Mouse (Mus musculus) thymus, adult 2 months (tissue): ENCODE measurements around the gene Gas6. TPM values are rescaled to one million over a fixed set of nuclear protein-coding genes. Genes with fewer than 3 reads are reported as not detected.

Experiments used
- DNase-seq: peaks from one replicate; pipeline ENCODE4 v3.0.0; 2021
- H3K27ac ChIP-seq: fragments of 200-500 bp; 2 replicates; pipeline ENCODE4 v1.5.1; 2012; ENCODE audit warnings: low read length, control low read depth; ENCODE audit not compliant: control insufficient read depth, insufficient read depth
- H3K27me3 ChIP-seq: fragments of 200-500 bp; 2 replicates; pipeline ENCODE4 v1.6.1; 2012; ENCODE audit warnings: mild to moderate bottlenecking, low read length, moderate library complexity, mixed read lengths; ENCODE audit not compliant: control insufficient read depth, insufficient read depth
- H3K36me3 ChIP-seq: fragments of 200-500 bp; 2 replicates; pipeline ENCODE4 v1.6.1; 2012; ENCODE audit warnings: mild to moderate bottlenecking, low read length, moderate library complexity; ENCODE audit not compliant: control insufficient read depth, insufficient read depth
- H3K4me1 ChIP-seq: fragments of 200-500 bp; replicated peaks from 2 replicates; pipeline ENCODE4 v1.6.1; 2012; ENCODE audit warnings: low read length; ENCODE audit not compliant: control insufficient read depth, insufficient read depth
- H3K4me3 ChIP-seq: fragments of 200-500 bp; 2 replicates; pipeline ENCODE4 v1.5.1; 2012; ENCODE audit warnings: mild to moderate bottlenecking, low read length, control low read depth, moderate library complexity; ENCODE audit not compliant: control insufficient read depth, insufficient read depth
- CTCF ChIP-seq: fragments of 200-500 bp; IDR thresholded peaks from 2 replicates; pipeline ENCODE4 v1.5.1; 2012; ENCODE audit warnings: mild to moderate bottlenecking, control low read depth, low read length, moderate library complexity, borderline replicate concordance; ENCODE audit not compliant: control insufficient read depth, poor library complexity, insufficient read depth; ENCODE audit errors: extremely low read depth
- POLR2A ChIP-seq: fragments of 200-500 bp; IDR thresholded peaks from 2 replicates; pipeline ENCODE4 v1.6.1; 2012; ENCODE audit warnings: mild to moderate bottlenecking, low read length, control low read depth, moderate library complexity; ENCODE audit not compliant: control insufficient read depth, poor library complexity, insufficient read depth; ENCODE audit errors: extremely low read depth
- WGBS: fragments of 180-500 bp; shearing (Covaris S2); methylation state at CpG from one replicate; pipeline ENCODE4 v1.1.7; 2018; 5-methylcytosine and 5-hydroxymethylcytosine counted together
- polyA plus RNA-seq: library from polyadenylated mRNA; depleted of rRNA; stranded (reverse); fragments of >200 nt; gene quantifications from 2 replicates; pipeline ENCODE4 v1.2.3, GENCODE M21; 2012

Gene Gas6
- polyA plus RNA-seq, 1 experiment, result 163 TPM

GRCm38 (mm10) chr8:13451747-13452277 lies 42.5 kb downstream of the Gas6 start:
- H3K27me3 ChIP-seq, result no peaks in the 10 kb centered on the region
- no peak overlapping the region for H3K4me3 ChIP-seq
- TF ChIP-seq POLR2A (no peak), CTCF (no peak)
- DNase-seq, result no peak
- H3K27ac ChIP-seq, result no peak overlapping the region
- no peaks in the 10 kb centered on the region for H3K36me3 ChIP-seq
- 80% methylated on average over 6 of the region's 6 CpGs for WGBS
- H3K4me1 ChIP-seq, result no peaks in the 10 kb centered on the region

GRCm38 (mm10) chr8:13448145-13448544 lies 46.1 kb downstream of the Gas6 start:
- 50% methylated on average over 4 of the region's 4 CpGs for WGBS
- DNase-seq, result no peak
- H3K36me3 ChIP-seq, result no peaks in the 10 kb centered on the region
- no peaks in the 10 kb centered on the region for H3K27me3 ChIP-seq
- no peak overlapping the region for H3K27ac ChIP-seq
- TF ChIP-seq POLR2A, result no peak
- TF ChIP-seq CTCF, result no peak
- H3K4me3 ChIP-seq, result no peak overlapping the region
- H3K4me1 ChIP-seq, result no peaks in the 10 kb centered on the region

GRCm38 (mm10) chr8:13446456-13446855 lies 47.8 kb downstream of the Gas6 start:
- WGBS, result 92% methylated on average over 6 of the region's 6 CpGs
- H3K27me3 ChIP-seq, result no peaks in the 10 kb centered on the region
- no peaks in the 10 kb centered on the region for H3K4me1 ChIP-seq
- TF ChIP-seq POLR2A (no peak), CTCF (no peak)
- no peaks in the 10 kb centered on the region for H3K36me3 ChIP-seq
- H3K4me3 ChIP-seq, result no peak overlapping the region
- no peak for DNase-seq
- H3K27ac ChIP-seq, result no peak overlapping the region

- no peak for DNase-seq
- TF ChIP-seq POLR2A (no peak), CTCF (no peak)
- no peaks in the 10 kb centered on the region for H3K36me3 ChIP-seq
- H3K4me3 ChIP-seq, result no peak overlapping the region
- no peak overlapping the region for H3K27ac ChIP-seq
- H3K27me3 ChIP-seq, result no peaks in the 10 kb centered on the region; the same call in 1 of the 2 replicates
- WGBS, result 91% methylated on average over 2 of the region's 2 CpGs
- no peaks in the 10 kb centered on the region for H3K4me1 ChIP-seq
Measured at GRCm38 (mm10) chr8:13442152-13442551, 52.1 kb downstream of the Gas6 start.

- H3K36me3 ChIP-seq, result no peaks in the 10 kb centered on the region
- H3K27ac ChIP-seq, result no peak overlapping the region
- 88% methylated on average over 2 of the region's 2 CpGs for WGBS
- H3K4me3 ChIP-seq, result no peak overlapping the region
- no peak for DNase-seq
- peaks cover 5% of the 10 kb centered on the region for H3K4me1 ChIP-seq
- TF ChIP-seq POLR2A (no peak), CTCF (no peak)
- H3K27me3 ChIP-seq, result peaks cover 6% of the 10 kb centered on the region; the same call in 1 of the 2 replicates
Measured at GRCm38 (mm10) chr8:13437531-13437930, 56.8 kb downstream of the Gas6 start.

- no peak for DNase-seq
- Histone ChIP-seq H3K4me3 (no peak overlapping the region), H3K27ac (no peak overlapping the region), H3K36me3 (no peaks in the 10 kb centered on the region), H3K4me1 (peaks cover 5% of the 10 kb centered on the region), H3K27me3 (peaks cover 6% of the 10 kb centered on the region; the same call in 1 of the 2 replicates)
- WGBS, result 24% methylated on average over 8 of the region's 8 CpGs
- TF ChIP-seq CTCF (no peak), POLR2A (no peak)
Measured at GRCm38 (mm10) chr8:13436052-13436451, 58.2 kb downstream of the Gas6 start.

GRCm38 (mm10) chr8:13434889-13435288 lies 59.4 kb downstream of the Gas6 start, which contains the start of gene Tmem255b:
Gene Tmem255b (plus strand): TSS chr8:13435189.
- H3K4me3 ChIP-seq, result no peak within 1 kb of the TSS
- no peak within 1 kb of the TSS for H3K27ac ChIP-seq
- H3K27me3 ChIP-seq, result peaks cover 6% of the 10 kb centered on the region; the same call in 1 of the 2 replicates

More at GRCm38 (mm10) chr8:13434889-13435288, 59.4 kb downstream of the Gas6 start, which contains the start of gene Tmem255b:
- no peak for DNase-seq
- TF ChIP-seq CTCF (no peak), POLR2A (no peak)
- 50% methylated on average over 10 of the region's 10 CpGs for WGBS
- Histone ChIP-seq H3K4me1 (peaks cover 14% of the 10 kb centered on the region), H3K36me3 (no peaks in the 10 kb centered on the region)
